Mouse (Mus musculus): Measurements from ENCODE around the gene Tpp1. TPM values are rescaled to one million over a fixed set of nuclear protein-coding genes. Genes with fewer than 3 reads are reported as not detected.

Tpp1 gene
- polyA plus RNA-seq, 1 experiment: 251 TPM

GRCm38 (mm10) chr7:105741978-105742377, 10.1 kb downstream of the Tpp1 start:
- 84% methylated on average over 9 of the region's 9 CpGs for WGBS
- Histone ChIP-seq H3K4me1 (ENCODE audit: control insufficient read depth, insufficient read depth, low read length) (peaks cover 12% of the 10 kb centered on the region; the same call in 1 of the 2 replicates), H3K36me3 (ENCODE audit: control insufficient read depth, insufficient read depth, low read length) (peaks cover 2% of the 10 kb centered on the region; the same call in 1 of the 2 replicates), H3K4me3 (ENCODE audit: insufficient read depth, low read depth, low read length) (no peak overlapping the region), H3K27me3 (replicated peaks; ENCODE audit: control insufficient read depth, insufficient read depth, low read length) (no peaks in the 10 kb centered on the region), H3K27ac (ENCODE audit: insufficient read depth, low read depth, low read length) (no peak overlapping the region)
- DNase-seq: no peak
- no peak for TF ChIP-seq POLR2A (IDR thresholded peaks at IDR 0.05; ENCODE audit: low read depth, low read length)
- TF ChIP-seq CTCF (conservative IDR thresholded peaks at IDR 0.05; ENCODE audit: insufficient read depth, insufficient read length, low read depth, low read length): no peak

DNA sequence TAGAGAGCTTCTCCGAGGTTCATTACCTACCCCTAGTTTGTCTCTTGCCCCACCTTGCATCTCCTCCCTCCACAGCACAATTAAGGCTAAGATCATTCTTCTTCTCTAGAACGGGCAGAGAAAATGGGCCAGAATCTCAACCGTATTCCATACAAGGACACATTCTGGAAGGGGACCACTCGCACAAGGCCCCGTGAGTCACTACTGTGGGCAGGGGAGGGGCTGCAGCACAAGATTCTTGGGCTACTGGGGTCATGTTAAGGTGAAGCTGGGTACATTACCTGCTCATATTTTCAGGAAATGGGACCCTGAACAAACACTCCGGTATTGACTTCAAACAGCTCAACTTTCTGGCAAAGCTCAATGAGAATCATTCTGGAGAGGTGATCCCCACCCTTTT, 11.2 kb downstream of the Tpp1 start:
- no peak for DNase-seq
- no peak overlapping the region for H3K4me3 ChIP-seq (ENCODE audit: insufficient read depth, low read depth, low read length)
- H3K4me1 ChIP-seq (ENCODE audit: control insufficient read depth, insufficient read depth, low read length): peaks cover 12% of the 10 kb centered on the region; the same call in 1 of the 2 replicates
- H3K27ac ChIP-seq (ENCODE audit: insufficient read depth, low read depth, low read length): no peak overlapping the region
- TF ChIP-seq CTCF (conservative IDR thresholded peaks at IDR 0.05; ENCODE audit: insufficient read depth, insufficient read length, low read depth, low read length): no peak
- TF ChIP-seq POLR2A (IDR thresholded peaks at IDR 0.05; ENCODE audit: low read depth, low read length): no peak
- H3K27me3 ChIP-seq (replicated peaks; ENCODE audit: control insufficient read depth, insufficient read depth, low read length): no peaks in the 10 kb centered on the region
- 75% methylated on average over 6 of the region's 6 CpGs for WGBS
- no peaks in the 10 kb centered on the region; the same call in 1 of the 2 replicates for H3K36me3 ChIP-seq (ENCODE audit: control insufficient read depth, insufficient read depth, low read length)

DNA sequence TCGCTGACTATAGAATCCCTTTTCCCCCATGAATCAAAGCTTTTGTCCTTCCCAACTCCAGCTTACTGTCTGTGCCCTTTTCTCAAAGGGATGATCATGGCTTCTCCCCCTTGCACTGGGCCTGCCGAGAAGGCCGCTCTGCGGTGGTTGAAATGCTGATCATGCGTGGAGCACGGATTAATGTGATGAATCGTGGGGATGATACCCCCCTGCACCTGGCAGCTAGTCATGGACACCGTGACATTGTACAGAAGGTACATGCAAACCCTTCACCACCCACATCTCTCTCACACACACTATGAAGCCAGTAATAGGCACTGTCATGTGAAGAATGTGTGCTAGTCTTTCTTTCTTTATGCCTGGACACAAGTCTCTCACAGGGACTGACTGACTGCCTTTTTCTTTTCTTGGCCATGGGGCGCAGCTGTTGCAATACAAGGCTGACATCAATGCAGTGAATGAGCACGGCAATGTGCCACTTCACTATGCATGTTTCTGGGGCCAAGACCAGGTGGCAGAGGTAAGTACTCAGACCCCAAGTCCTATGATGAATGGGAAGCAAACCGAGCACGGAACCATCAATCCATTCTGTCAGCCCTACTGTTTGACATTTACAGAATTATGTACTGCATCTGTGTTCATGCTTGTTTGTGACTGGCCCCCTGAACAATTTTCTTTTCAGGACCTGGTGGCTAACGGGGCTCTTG, 11.8 kb downstream of the Tpp1 start:
- Histone ChIP-seq H3K4me1 (ENCODE audit: control insufficient read depth, insufficient read depth, low read length) (peaks cover 15% of the 10 kb centered on the region; the same call in 1 of the 2 replicates), H3K36me3 (ENCODE audit: control insufficient read depth, insufficient read depth, low read length) (no peaks in the 10 kb centered on the region; the same call in 1 of the 2 replicates), H3K4me3 (ENCODE audit: insufficient read depth, low read depth, low read length) (no peak overlapping the region), H3K27me3 (replicated peaks; ENCODE audit: control insufficient read depth, insufficient read depth, low read length) (no peaks in the 10 kb centered on the region), H3K27ac (ENCODE audit: insufficient read depth, low read depth, low read length) (no peak overlapping the region)
- no peak for DNase-seq
- WGBS: 85% methylated on average over 13 of the region's 13 CpGs
- TF ChIP-seq POLR2A (IDR thresholded peaks at IDR 0.05; ENCODE audit: low read depth, low read length): no peak
- TF ChIP-seq CTCF (conservative IDR thresholded peaks at IDR 0.05; ENCODE audit: insufficient read depth, insufficient read length, low read depth, low read length): no peak

GRCm38 (mm10) chr7:105738948-105739347, 13.1 kb downstream of the Tpp1 start:
- TF ChIP-seq POLR2A (IDR thresholded peaks at IDR 0.05; ENCODE audit: low read depth, low read length): peak; percentile 11
- TF ChIP-seq CTCF (conservative IDR thresholded peaks at IDR 0.05; ENCODE audit: insufficient read depth, insufficient read length, low read depth, low read length): no peak
- WGBS: 33% methylated on average over 3 of the region's 3 CpGs
- no peaks in the 10 kb centered on the region; the same call in 1 of the 2 replicates for H3K36me3 ChIP-seq (ENCODE audit: control insufficient read depth, insufficient read depth, low read length)
- peak; percentile 84 for DNase-seq
- peaks cover 15% of the 10 kb centered on the region; the same call in 1 of the 2 replicates for H3K4me1 ChIP-seq (ENCODE audit: control insufficient read depth, insufficient read depth, low read length)
- H3K4me3 ChIP-seq (ENCODE audit: insufficient read depth, low read depth, low read length): 0 out of 2 replicates have a peak overlapping the region, but pooled peaks have one; percentile 9
- H3K27ac ChIP-seq (ENCODE audit: insufficient read depth, low read depth, low read length): peak overlapping the region; percentile 88
- H3K27me3 ChIP-seq (replicated peaks; ENCODE audit: control insufficient read depth, insufficient read depth, low read length): no peaks in the 10 kb centered on the region

GRCm38 (mm10) chr7:105738286-105738685, 13.7 kb downstream of the Tpp1 start:
- DNase-seq: no peak
- Histone ChIP-seq H3K27me3 (replicated peaks; ENCODE audit: control insufficient read depth, insufficient read depth, low read length) (no peaks in the 10 kb centered on the region), H3K4me1 (ENCODE audit: control insufficient read depth, insufficient read depth, low read length) (peaks cover 10% of the 10 kb centered on the region; the same call in 1 of the 2 replicates), H3K4me3 (ENCODE audit: insufficient read depth, low read depth, low read length) (no peak overlapping the region), H3K27ac (ENCODE audit: insufficient read depth, low read depth, low read length) (peak overlapping the region; percentile 33; the same call in 1 of the 2 replicates), H3K36me3 (ENCODE audit: control insufficient read depth, insufficient read depth, low read length) (no peaks in the 10 kb centered on the region; the same call in 1 of the 2 replicates)
- no peak for TF ChIP-seq POLR2A (IDR thresholded peaks at IDR 0.05; ENCODE audit: low read depth, low read length)
- no peak for TF ChIP-seq CTCF (conservative IDR thresholded peaks at IDR 0.05; ENCODE audit: insufficient read depth, insufficient read length, low read depth, low read length)
- 57% methylated on average over 2 of the region's 2 CpGs for WGBS

- peak overlapping the region; percentile 75 for H3K4me3 ChIP-seq (ENCODE audit: insufficient read depth, low read depth, low read length)
- H3K36me3 ChIP-seq (ENCODE audit: control insufficient read depth, insufficient read depth, low read length): peaks cover 1% of the 10 kb centered on the region; the same call in 1 of the 2 replicates
- peak; percentile 21 for DNase-seq
- peaks cover 7% of the 10 kb centered on the region; the same call in 1 of the 2 replicates for H3K4me1 ChIP-seq (ENCODE audit: control insufficient read depth, insufficient read depth, low read length)
- WGBS: 7% methylated on average over 3 of the region's 3 CpGs
- no peak for TF ChIP-seq POLR2A (IDR thresholded peaks at IDR 0.05; ENCODE audit: low read depth, low read length)
- no peak for TF ChIP-seq CTCF (conservative IDR thresholded peaks at IDR 0.05; ENCODE audit: insufficient read depth, insufficient read length, low read depth, low read length)
- H3K27me3 ChIP-seq (replicated peaks; ENCODE audit: control insufficient read depth, insufficient read depth, low read length): no peaks in the 10 kb centered on the region
- peak overlapping the region; percentile 90; the same call in 1 of the 2 replicates for H3K27ac ChIP-seq (ENCODE audit: insufficient read depth, low read depth, low read length)
Measured at GRCm38 (mm10) chr7:105737648-105738047, 14.4 kb downstream of the Tpp1 start.

- Histone ChIP-seq H3K4me1 (ENCODE audit: control insufficient read depth, insufficient read depth, low read length) (peaks cover 7% of the 10 kb centered on the region; the same call in 1 of the 2 replicates), H3K36me3 (ENCODE audit: control insufficient read depth, insufficient read depth, low read length) (peaks cover 1% of the 10 kb centered on the region; the same call in 1 of the 2 replicates), H3K27me3 (replicated peaks; ENCODE audit: control insufficient read depth, insufficient read depth, low read length) (no peaks in the 10 kb centered on the region), H3K27ac (ENCODE audit: insufficient read depth, low read depth, low read length) (peak within 1 kb of the TSS; percentile 90), H3K4me3 (ENCODE audit: insufficient read depth, low read depth, low read length) (peak within 1 kb of the TSS; percentile 81)
- DNase-seq: peak; percentile 53
- no peak for TF ChIP-seq CTCF (conservative IDR thresholded peaks at IDR 0.05; ENCODE audit: insufficient read depth, insufficient read length, low read depth, low read length)
- TF ChIP-seq POLR2A (IDR thresholded peaks at IDR 0.05; ENCODE audit: low read depth, low read length): no peak
- WGBS: under 1% methylated on average over 30 of the region's 30 CpGs
Measured at GRCm38 (mm10) chr7:105736911-105737521, 15.0 kb downstream of the Tpp1 start, which contains the start of gene Rrp8. TSS of gene Rrp8 (minus strand) at chr7:105737385.
